Mouse (Mus musculus) myocyte (in vitro differentiated cells): ENCODE data around the gene Mitf.

ENCODE experiments used
- MYOD1 ChIP-seq, 3 experiments: IDR thresholded peaks; one replicate each; pipeline ENCODE4 v1.6.1; 2011; ENCODE audit warnings: control low read depth in 2 of 3, low read depth in 2 of 3, mild to moderate bottlenecking in 2 of 3, moderate library complexity in 1 of 3; ENCODE audit not compliant: insufficient read length in 2 of 3, control insufficient read depth in 1 of 3
- POLR2A ChIP-seq: IDR thresholded peaks from one replicate; pipeline ENCODE4 v1.6.1; 2011; ENCODE audit warnings: low read depth, mild to moderate bottlenecking, control low read depth, moderate library complexity; ENCODE audit not compliant: insufficient read length
- TCF12 ChIP-seq: IDR thresholded peaks from one replicate; pipeline ENCODE4 v1.6.1; 2011; ENCODE audit warnings: mild to moderate bottlenecking, control low read depth; ENCODE audit not compliant: poor library complexity, insufficient read depth, severe bottlenecking

DNA sequence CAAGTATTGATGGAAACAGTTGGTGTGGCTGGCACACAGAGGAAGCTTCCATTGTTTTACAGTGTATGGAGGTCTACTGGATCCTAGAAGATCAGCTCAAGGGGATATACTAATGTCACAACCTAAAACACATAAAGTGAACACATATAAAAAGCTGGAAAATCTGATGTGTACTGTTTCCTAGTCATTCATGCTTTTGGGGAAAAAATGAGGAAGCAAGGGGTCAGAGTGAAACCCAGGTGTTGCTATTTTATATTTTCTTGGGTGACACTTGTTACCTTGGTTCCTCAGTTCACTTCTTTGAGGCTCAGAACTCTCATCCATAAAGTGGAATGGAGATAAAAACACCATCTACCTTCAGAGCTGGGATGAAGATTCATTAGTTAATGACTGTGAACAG, 32.7 kb downstream of the Mitf start:
- TF ChIP-seq TCF12 (no peak), POLR2A (no peak), MYOD1 (IDR thresholded peaks at IDR 0.05; ENCODE audit: control insufficient read depth in 1 of 3, insufficient read length in 2 of 3, low read depth in 2 of 3) (no peak)
